Mouse (Mus musculus) gastrocnemius, postnatal 14 days (tissue): ENCODE measurements around the gene AB124611. TPM values are rescaled to one million over a fixed set of nuclear protein-coding genes. Genes with fewer than 3 reads are reported as not detected.
"Not testable (repeated sequence)": the region's sequence is repeated elsewhere in the genome, so short reads cannot be mapped to it uniquely, and the experiment has no call there.

ENCODE experiments used
- DNase-seq: peaks from one replicate; pipeline ENCODE4 v3.0.0; 2021; ENCODE audit warnings: mixed read lengths
- intact Hi-C: fragments of 180-260 bp; cut with DNase I; formaldehyde crosslinking; loops from one replicate; pipeline ENCODE4 v1.15.1; 2025; ENCODE audit warnings: low total_unique reads
- microRNA-seq, 2 experiments: library from miRNA; unstranded; fragments of <30 nt; microRNA quantifications; one replicate each; pipeline ENCODE4 v1.2.0; 2021
- total RNA-seq, 2 experiments: library from RNA; stranded (reverse); gene quantifications; 2 replicates each; pipeline ENCODE4 v1.2.3; 2021

Gene AB124611
- total RNA-seq, 2 experiments from 2014 or later: 1.0 to 1.5 TPM

DNA sequence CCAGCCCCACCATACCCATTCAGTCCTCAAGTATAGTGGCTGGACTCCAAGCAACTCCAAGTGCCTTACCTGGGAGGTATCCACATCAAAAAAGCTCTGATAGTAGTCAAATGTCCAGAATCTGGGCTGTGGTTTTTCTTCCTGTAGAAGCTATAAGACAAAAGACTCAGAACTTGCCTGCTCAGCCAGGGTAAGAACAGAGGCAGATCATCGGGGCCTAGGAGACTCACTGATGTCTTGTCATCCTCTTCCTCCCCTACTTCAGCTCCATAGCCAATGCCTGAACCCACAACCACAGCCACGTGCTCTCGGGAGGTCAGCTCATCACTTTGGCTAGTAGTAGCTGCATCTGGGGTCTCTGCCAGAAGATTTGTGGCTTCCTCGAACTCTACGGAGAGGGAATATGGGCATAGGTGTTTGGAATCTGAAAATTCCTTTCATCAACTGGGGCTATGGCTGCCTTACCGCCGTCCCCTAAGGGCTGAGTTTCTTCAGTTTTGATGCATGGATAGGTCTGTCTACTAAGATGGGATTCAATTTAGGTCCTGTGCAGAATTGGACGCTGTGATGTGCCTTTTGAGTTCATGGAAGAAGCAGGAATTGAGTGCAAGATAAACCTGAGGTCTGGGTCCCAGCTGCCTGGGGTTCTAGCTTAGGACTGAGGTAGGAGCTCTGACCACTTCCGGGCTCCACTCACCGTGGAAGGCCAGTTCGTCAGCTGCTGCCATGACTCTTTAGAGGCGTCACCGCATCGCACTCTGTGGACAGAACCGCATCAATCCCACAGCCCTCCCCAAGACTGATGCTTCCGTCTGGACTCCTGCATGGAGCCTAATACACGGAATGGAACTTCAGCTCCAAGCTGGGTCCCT lies 66.1 kb downstream of the AB124611 start:
- intact Hi-C loops: no loop called here
- DNase-seq: no peak

DNA sequence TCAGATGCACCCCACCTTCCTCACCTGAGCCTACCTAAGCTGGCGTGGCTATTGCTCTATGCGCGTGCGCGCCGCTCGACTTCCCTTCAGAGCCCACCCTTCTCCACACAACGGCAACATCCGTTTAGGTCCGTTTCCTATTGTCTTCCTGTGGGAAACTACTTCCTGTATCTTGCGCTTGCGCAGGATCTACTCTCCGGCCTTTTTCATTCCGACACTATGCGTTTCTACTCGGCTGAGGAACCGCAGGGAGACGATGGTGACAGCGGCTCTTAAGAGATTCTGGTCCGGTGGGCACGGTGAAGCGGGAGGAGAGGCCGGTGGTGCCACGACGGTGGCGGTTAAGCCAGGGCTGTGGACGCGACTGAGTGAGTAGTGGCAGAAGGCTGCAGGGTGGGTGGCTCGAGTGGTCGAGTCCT lies 66.7 kb downstream of the AB124611 start, which contains the start of the genes Timm29 and Yipf2:
TSS of gene Timm29 (plus strand) at position 20 of the 419 bp plus-strand sequence.
TSS of gene Yipf2 (minus strand) at position 126 of the 419 bp plus-strand sequence.
- peak; percentile 84 for DNase-seq
- intact Hi-C loops: no loop called here

DNA sequence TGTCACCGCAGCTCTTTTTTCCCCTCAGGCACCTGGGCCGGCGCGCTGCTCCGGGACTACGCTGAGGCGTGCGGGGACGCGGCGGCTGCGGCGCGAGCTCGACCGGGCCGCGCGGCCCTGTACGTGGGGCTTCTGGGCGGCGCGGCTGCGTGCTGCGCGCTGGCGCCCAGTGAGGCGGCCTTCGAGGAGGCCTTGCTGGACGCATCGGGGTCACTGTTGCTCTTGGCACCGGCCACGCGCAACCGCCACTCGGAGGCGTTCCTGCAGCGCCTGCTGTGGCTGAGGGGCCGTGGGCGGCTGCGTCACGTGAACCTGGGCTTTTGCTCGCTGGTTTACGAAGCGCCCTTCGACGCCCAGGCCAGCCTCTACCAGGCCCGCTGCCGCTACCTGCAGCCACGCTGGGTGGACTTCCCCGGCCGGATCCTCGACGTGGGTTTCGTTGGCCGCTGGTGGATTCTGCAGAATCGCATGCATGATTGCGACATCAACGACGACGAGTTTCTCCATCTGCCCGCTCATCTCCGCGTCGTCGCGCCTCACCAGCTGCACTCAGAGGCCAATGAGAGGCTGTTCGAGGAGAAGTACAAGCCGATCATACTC lies 67.2 kb downstream of the AB124611 start:
- intact Hi-C loops: no loop called here
- peak; percentile 59 for DNase-seq

DNA sequence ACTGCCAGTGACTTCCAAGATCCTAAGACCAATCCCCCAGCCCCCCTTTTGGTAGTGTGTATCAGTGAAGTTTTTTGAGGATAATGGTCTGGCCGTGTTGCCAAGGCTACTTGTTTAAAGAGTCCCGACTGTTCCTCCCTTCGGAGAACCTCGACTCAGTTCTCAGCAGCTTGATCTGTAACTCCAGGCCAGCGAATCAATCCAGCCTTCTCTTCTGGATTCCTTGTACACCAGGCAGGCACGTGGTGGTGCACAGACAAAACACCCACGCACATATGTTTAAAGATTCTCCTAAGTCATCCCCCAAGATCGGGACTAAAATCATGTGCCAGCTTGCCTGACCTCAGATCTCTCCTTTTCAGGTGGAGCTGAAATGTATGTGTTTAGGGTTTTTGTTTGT lies 68.4 kb downstream of the AB124611 start:
- DNase-seq, intact Hi-C loops: not testable (repeated sequence)

DNA sequence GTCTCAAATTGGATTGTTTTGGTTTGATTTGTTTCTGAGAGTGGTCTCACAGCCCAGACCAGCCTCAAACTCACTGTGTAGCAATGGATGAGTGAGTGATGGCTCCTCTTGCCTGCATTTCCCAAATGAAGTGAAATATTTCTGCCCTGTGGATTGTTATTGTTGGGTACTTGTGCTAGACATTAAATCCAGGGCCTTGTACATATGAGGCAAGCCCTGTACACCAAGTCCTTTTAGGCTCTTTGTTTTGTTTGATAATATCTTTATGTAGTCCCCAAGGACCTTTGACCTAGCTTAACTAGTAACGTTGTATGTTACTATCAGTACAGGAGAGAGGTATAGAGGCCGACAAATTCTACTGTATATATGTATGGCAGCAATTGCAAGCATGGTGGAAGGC lies 68.9 kb downstream of the AB124611 start:
- DNase-seq: no peak
- intact Hi-C loops: no loop called here

Small RNAs within 50 kb of the gene (microRNA-seq; reads per million reads assigned to microRNA genes)
- 0 to 3.0 reads per million in 2 experiments for gene Mir199a-1

Other genes starting within 250 kb of the AB124611 start
- gene Kri1, start 238.2 kb upstream of the AB124611 start, total RNA-seq: 10 to 100 TPM; 10.5 to 11.9 TPM
- 10 to 100 TPM; 12.0 to 13.2 TPM for gene Cdkn2d, start 234.8 kb upstream of the AB124611 start, total RNA-seq
- gene Ap1m2, start 213.8 kb upstream of the AB124611 start, total RNA-seq: not detected
- gene Slc44a2, start 205.5 kb upstream of the AB124611 start, total RNA-seq: 100 to 1,000 TPM; 104 to 117 TPM
- gene Ilf3, start 158.3 kb upstream of the AB124611 start, total RNA-seq: 10 to 100 TPM; 22.3 to 28.5 TPM
- 1 to 10 TPM; 5.5 to 8.1 TPM for gene Qtrt1, start 114.3 kb upstream of the AB124611 start, total RNA-seq
- gene Dnm2, start 101.3 kb upstream of the AB124611 start, total RNA-seq: 10 to 100 TPM; 47.8 to 48.0 TPM
- 10 to 100 TPM; 25.9 to 29.3 TPM for gene Tmed1, start 15.9 kb upstream of the AB124611 start, total RNA-seq
- gene Carm1, start 20.7 kb downstream of the AB124611 start, total RNA-seq: 10 to 100 TPM; 62.8 to 68.0 TPM
- gene Timm29, start 66.5 kb downstream of the AB124611 start, total RNA-seq: 10 to 100 TPM; 41.4 to 44.5 TPM
- gene Yipf2, start 66.7 kb downstream of the AB124611 start, total RNA-seq: 1 to 10 TPM; 4.6 to 5.8 TPM
- gene Smarca4, start 90.0 kb downstream of the AB124611 start, total RNA-seq: 10 to 100 TPM; 42.5 to 49.8 TPM
- 1 to 10 TPM; 4.5 to 9.5 TPM for gene Ldlr, start 197.3 kb downstream of the AB124611 start, total RNA-seq
- 1 to 10 TPM; 3.2 to 3.6 TPM for gene Spc24, start 234.1 kb downstream of the AB124611 start, total RNA-seq